Mouse (Mus musculus) right cerebral cortex, postnatal 25 days (tissue): ENCODE measurements around the gene Relb.
A peak's percentile ranks its signal among the peaks of the same experiment; 100 is the strongest.

ENCODE experiments used
- DNase-seq: peaks from one replicate; pipeline ENCODE4 v3.0.0; 2022

The Relb gene

GRCm38 (mm10) chr7:19629361-19629734 lies at the start of gene Relb:
Gene Relb (minus strand): TSS chr7:19629438.
- peak; percentile 89 for DNase-seq

- DNase-seq: no peak
These were observed 49.7 kb upstream of the Relb start for GRCm38 (mm10) chr7:19678901-19679300.

GRCm38 (mm10) chr7:19677872-19678271 lies 48.6 kb upstream of the Relb start, which contains the start of gene Apoc2:
Gene Apoc2 (minus strand): TSS chr7:19677941.
- no peak for DNase-seq

GRCm38 (mm10) chr7:19676662-19677061 lies 47.4 kb upstream of the Relb start:
- no peak for DNase-seq

- no peak for DNase-seq
These were observed 46.6 kb upstream of the Relb start for GRCm38 (mm10) chr7:19675824-19676223.

GRCm38 (mm10) chr7:19673083-19673699 lies 44.0 kb upstream of the Relb start:
- no peak for DNase-seq

GRCm38 (mm10) chr7:19671511-19671910 lies 42.3 kb upstream of the Relb start:
- DNase-seq: no peak

GRCm38 (mm10) chr7:19668947-19669721 lies 39.9 kb upstream of the Relb start:
- DNase-seq: peak; percentile 89

- no peak for DNase-seq
These were observed 38.2 kb upstream of the Relb start for GRCm38 (mm10) chr7:19667434-19667833.

- no peak for DNase-seq
These were observed 37.5 kb upstream of the Relb start for GRCm38 (mm10) chr7:19666750-19667149.

GRCm38 (mm10) chr7:19664955-19665841 lies 36.0 kb upstream of the Relb start, which contains the start of gene Clptm1:
Gene Clptm1 (minus strand): TSS chr7:19665033.
- DNase-seq: peak; percentile 97

GRCm38 (mm10) chr7:19664455-19664954 lies 35.3 kb upstream of the Relb start:
- no peak for DNase-seq

GRCm38 (mm10) chr7:19663940-19664339 lies 34.7 kb upstream of the Relb start:
- no peak for DNase-seq

- DNase-seq: no peak
These were observed 23.4 kb upstream of the Relb start for GRCm38 (mm10) chr7:19652614-19653013.

GRCm38 (mm10) chr7:19651063-19651786 lies 22.0 kb upstream of the Relb start:
- DNase-seq: no peak

GRCm38 (mm10) chr7:19641223-19641622 lies 12.0 kb upstream of the Relb start:
- DNase-seq: no peak

- DNase-seq: no peak
These were observed 6.0 kb upstream of the Relb start for GRCm38 (mm10) chr7:19635074-19635827.

- DNase-seq: no peak
These were observed 5.4 kb upstream of the Relb start for GRCm38 (mm10) chr7:19634591-19634990.

GRCm38 (mm10) chr7:19633855-19634254 lies 4.6 kb upstream of the Relb start:
- DNase-seq: no peak

- no peak for DNase-seq
These were observed 4.0 kb upstream of the Relb start for GRCm38 (mm10) chr7:19633197-19633596.

- no peak for DNase-seq
These were observed 3.5 kb upstream of the Relb start for GRCm38 (mm10) chr7:19632720-19633119.

GRCm38 (mm10) chr7:19632275-19632674 lies 3.0 kb upstream of the Relb start:
- no peak for DNase-seq
